Mouse (Mus musculus) limb, embryonic 12.5 days (tissue): ENCODE data around the gene Zbtb20. TPM values are rescaled to one million over a fixed set of nuclear protein-coding genes. Genes with fewer than 3 reads are reported as not detected.

Source experiments
- ATAC-seq: fragments of 200-750 bp; cut with Nextera tagmentation; 2 replicates; pipeline ENCODE4 v1.8.0; 2017; ENCODE audit warnings: low read depth, moderate TSS enrichment; ENCODE audit not compliant: insufficient number of reproducible peaks, insufficient read depth, low FRiP score, low TSS enrichment
- H3K27ac ChIP-seq: fragments of 300-500 bp; sonication (generic); 2 replicates; pipeline ENCODE4 v1.5.1; 2016; ENCODE audit warnings: mild to moderate bottlenecking, moderate library complexity
- H3K27me3 ChIP-seq: fragments of 300-500 bp; sonication (generic); 2 replicates; pipeline ENCODE4 v1.6.1; 2016; ENCODE audit warnings: mild to moderate bottlenecking, moderate library complexity
- H3K36me3 ChIP-seq: fragments of 300-500 bp; sonication (generic); 2 replicates; pipeline ENCODE4 v1.6.1; 2016; ENCODE audit warnings: mild to moderate bottlenecking, moderate library complexity
- H3K4me1 ChIP-seq: fragments of 300-500 bp; sonication (generic); replicated peaks from 2 replicates; pipeline ENCODE4 v1.6.1; 2016
- H3K4me2 ChIP-seq: fragments of 300-500 bp; sonication (generic); 2 replicates; pipeline ENCODE4 v1.6.1; 2016; ENCODE audit warnings: mild to moderate bottlenecking, moderate library complexity
- H3K4me3 ChIP-seq: fragments of 300-500 bp; sonication (generic); replicated peaks from 2 replicates; pipeline ENCODE4 v1.5.1; 2016; ENCODE audit warnings: mild to moderate bottlenecking
- H3K9ac ChIP-seq: fragments of 300-500 bp; sonication (generic); replicated peaks from 2 replicates; pipeline ENCODE4 v1.6.1; 2016; ENCODE audit warnings: mild to moderate bottlenecking, moderate library complexity
- H3K9me3 ChIP-seq: fragments of 300-500 bp; sonication (generic); 2 replicates; pipeline ENCODE4 v1.6.1; 2016; ENCODE audit warnings: mild to moderate bottlenecking, moderate library complexity
- WGBS: fragments of 180-500 bp; shearing (Covaris S2); methylation state at CpG from one replicate; pipeline ENCODE4 v1.1.7; 2016; 5-methylcytosine and 5-hydroxymethylcytosine counted together
- polyA plus RNA-seq: library from polyadenylated mRNA; unstranded; fragments of >200 nt; fragmentation: Nextera tagmentation; extraction: Ambion mirVana; gene quantifications from 2 replicates; pipeline ENCODE4 v1.2.1, GENCODE M21; 2016

The Zbtb20 gene
- polyA plus RNA-seq, 1 experiment from 2014 or later: 18.8 TPM

DNA sequence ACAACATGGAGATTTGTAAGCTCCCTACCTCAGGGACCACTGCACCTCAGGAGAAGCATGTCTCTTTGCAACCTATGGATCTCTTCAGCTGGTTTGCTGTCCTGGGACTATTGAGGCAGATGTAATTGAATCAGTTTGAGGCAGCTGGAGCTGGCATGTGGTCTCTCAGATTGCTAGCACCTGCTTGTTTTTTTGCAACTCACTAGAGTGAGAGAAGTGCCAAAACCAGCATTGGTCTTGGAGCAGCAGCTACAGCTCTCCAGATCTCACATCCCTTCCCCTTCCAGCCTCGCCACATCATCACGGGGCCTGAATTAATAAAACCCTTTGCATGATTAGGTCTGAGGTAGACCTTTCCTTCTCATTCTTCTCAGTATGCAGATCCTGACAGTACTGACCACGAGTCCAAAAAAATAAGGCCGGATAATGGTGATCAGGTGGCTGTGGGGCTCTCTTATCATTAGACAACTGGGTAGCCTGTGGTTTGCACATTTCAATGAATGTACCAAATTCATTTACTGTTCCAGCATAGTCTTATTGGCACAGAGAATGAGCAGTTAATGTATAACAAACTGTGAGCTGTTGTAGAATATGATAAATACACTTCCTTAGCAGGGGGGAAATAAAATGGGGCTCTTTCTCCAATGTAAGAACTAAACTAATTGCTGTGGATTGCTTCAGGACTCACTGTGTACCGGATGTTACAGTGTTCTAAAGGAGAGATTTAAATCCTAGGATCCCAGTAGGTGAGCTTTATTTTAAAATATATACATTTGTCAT is 205.4 kb downstream of the Zbtb20 start:
- ATAC-seq: no peak

DNA sequence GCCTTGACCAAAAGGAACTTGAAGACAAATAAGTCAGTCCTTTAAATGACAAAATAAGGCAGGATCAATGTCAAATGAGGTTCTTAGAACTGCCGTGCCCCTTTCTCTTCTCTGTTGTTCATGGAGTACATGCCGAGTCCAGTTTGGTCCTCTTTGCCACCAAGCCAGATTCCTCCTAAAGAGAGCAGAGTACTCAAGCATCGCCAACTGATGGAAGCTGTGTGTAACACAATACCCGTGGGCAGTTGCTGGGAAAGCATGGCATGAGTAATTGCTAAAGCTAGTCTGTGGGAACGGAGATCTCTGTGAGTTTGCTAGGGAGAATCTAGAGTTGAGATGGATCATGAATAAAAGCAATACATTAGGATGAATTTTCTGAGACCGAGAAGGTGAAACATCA is 206.3 kb downstream of the Zbtb20 start:
- Histone ChIP-seq H3K27ac (no peak overlapping the region), H3K4me3 (no peak overlapping the region), H3K4me2 (no peak overlapping the region), H3K27me3 (no peaks in the 10 kb centered on the region), H3K4me1 (no peaks in the 10 kb centered on the region), H3K36me3 (no peaks in the 10 kb centered on the region), H3K9me3 (no peaks in the 10 kb centered on the region), H3K9ac (no peak overlapping the region)
- 80% methylated on average over 6 of the region's 6 CpGs for WGBS
- no peak for ATAC-seq

More for the DNA sequence above, 205.4 kb downstream of the Zbtb20 start:
- no peak overlapping the region for H3K9ac ChIP-seq
- no peaks in the 10 kb centered on the region for H3K4me1 ChIP-seq
- H3K4me3 ChIP-seq: no peak overlapping the region
- no peak overlapping the region for H3K27ac ChIP-seq
- WGBS: 85% methylated on average over 5 of the region's 5 CpGs
- H3K4me2 ChIP-seq: no peak overlapping the region
- H3K9me3 ChIP-seq: no peaks in the 10 kb centered on the region
- H3K27me3 ChIP-seq: no peaks in the 10 kb centered on the region
- no peaks in the 10 kb centered on the region for H3K36me3 ChIP-seq

DNA sequence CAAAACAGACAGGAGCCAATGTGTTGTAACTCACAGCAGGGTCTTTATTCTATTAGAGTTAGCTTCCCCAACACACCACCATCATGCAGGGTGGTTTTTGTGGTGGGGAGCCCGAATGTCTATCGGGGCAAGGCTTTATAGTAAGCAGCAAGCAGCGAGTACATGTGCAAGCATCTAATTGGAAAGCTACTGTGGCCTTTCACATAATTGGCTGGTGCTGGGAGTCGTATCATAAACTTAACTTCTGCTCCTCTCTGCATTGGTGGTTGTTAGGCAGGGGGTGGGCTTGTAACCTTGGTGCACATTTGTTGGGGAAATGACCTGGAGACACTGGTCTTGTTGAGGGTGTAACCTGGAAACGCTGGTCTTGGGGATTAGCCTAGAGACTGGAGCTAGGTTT is 207.1 kb downstream of the Zbtb20 start:
- Histone ChIP-seq H3K4me1 (no peaks in the 10 kb centered on the region), H3K9ac (no peak overlapping the region), H3K27ac (no peak overlapping the region), H3K9me3 (no peaks in the 10 kb centered on the region), H3K27me3 (no peaks in the 10 kb centered on the region), H3K36me3 (no peaks in the 10 kb centered on the region), H3K4me3 (no peak overlapping the region), H3K4me2 (no peak overlapping the region)
- no peak for ATAC-seq
- WGBS: 67% methylated on average over 5 of the region's 5 CpGs

DNA sequence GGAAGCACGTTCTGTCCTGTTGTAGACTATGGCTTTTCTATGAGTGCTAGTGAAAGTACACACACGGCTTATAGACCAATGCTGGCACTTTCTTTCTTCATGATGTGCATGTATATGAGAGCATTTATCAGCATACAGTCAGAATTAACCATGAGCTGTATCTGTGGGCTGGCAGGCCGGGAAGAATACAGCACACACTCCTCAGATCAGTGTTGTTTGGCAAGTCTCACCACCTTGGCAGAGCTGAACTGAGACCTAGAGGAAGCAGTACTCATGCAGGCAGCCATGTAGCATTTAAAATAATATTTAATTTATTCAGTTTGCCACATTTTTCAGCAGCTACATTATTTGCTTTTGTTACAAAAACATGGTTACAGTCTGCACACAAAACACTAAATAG is 214.5 kb downstream of the Zbtb20 start:
- Histone ChIP-seq H3K27me3 (no peaks in the 10 kb centered on the region), H3K36me3 (no peaks in the 10 kb centered on the region), H3K27ac (no peak overlapping the region), H3K4me2 (no peak overlapping the region), H3K4me1 (no peaks in the 10 kb centered on the region), H3K9me3 (no peaks in the 10 kb centered on the region), H3K4me3 (no peak overlapping the region), H3K9ac (no peak overlapping the region)
- WGBS: 87% methylated on average over 3 of the region's 3 CpGs
- ATAC-seq: no peak

DNA sequence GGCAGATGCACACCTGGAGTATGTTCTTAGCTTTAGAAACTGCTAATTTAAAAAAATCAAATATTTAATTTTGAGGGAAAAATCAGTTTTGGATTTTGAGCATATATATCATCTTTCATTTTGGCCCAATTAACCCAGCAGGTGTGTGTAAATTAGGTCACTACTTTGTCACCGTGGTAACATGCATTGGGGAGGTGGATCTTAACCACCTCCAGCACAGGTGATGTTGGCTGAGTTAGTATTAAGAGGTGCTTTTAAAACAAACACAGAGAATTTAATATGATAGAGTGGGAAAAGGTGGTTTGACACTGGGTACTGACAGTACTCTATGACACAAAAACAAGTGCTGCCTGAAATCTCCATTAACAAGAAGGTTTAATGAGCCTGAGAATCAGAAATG is 218.5 kb downstream of the Zbtb20 start:
- Histone ChIP-seq H3K4me3 (no peak overlapping the region), H3K4me1 (no peaks in the 10 kb centered on the region), H3K27ac (no peak overlapping the region), H3K27me3 (no peaks in the 10 kb centered on the region), H3K36me3 (no peaks in the 10 kb centered on the region), H3K9me3 (no peaks in the 10 kb centered on the region), H3K4me2 (no peak overlapping the region), H3K9ac (no peak overlapping the region)
- no peak for ATAC-seq
- WGBS: 79% methylated on average over 1 of the region's 1 CpGs

DNA sequence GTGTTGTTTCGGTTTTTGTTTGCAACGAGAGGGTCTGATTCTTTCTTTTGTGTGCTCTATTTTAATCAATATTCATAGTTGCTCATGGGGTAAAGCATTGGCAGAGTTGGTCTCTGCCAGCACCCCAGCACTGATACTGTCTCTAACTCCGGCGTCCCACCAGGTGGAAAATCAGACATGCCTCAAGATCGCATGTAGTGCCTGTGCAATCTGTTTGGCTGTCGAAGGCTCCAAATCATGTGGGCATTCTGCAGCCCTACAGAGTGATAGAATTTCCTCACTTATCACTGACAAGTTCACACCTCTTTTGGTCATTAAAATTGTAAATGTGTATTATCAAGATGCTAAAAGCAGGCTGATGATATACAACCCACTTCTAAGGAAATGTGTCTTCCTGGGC is 219.1 kb downstream of the Zbtb20 start:
- WGBS: 78% methylated on average over 6 of the region's 6 CpGs
- H3K4me3 ChIP-seq: no peak overlapping the region
- no peak overlapping the region for H3K27ac ChIP-seq
- H3K36me3 ChIP-seq: no peaks in the 10 kb centered on the region
- H3K27me3 ChIP-seq: no peaks in the 10 kb centered on the region
- H3K4me1 ChIP-seq: no peaks in the 10 kb centered on the region
- H3K4me2 ChIP-seq: no peak overlapping the region
- no peak for ATAC-seq
- H3K9me3 ChIP-seq: no peaks in the 10 kb centered on the region
- no peak overlapping the region for H3K9ac ChIP-seq

DNA sequence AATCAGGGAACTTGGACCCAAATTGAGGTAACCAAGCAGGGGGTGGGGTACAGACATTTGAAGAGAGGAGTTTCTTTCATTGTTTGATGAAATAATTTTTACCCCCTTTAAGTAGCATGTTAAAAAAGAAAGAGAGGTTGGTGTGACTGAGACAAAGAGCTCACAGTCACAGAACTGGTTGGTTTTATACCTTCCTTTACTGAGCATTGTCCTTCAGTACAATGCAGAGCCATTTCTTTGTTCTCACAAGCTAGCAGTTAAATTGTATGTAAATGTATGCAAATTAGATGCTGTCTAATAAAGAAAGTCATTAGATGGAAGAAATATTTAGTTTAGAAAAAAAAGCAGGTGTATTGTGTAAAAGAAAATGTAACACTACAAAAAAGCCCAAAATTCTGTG is 220.4 kb downstream of the Zbtb20 start:
- H3K4me2 ChIP-seq: no peak overlapping the region
- H3K9ac ChIP-seq: no peak overlapping the region
- no peaks in the 10 kb centered on the region for H3K4me1 ChIP-seq
- no peak overlapping the region for H3K27ac ChIP-seq
- H3K36me3 ChIP-seq: no peaks in the 10 kb centered on the region
- no peak overlapping the region for H3K4me3 ChIP-seq
- no peaks in the 10 kb centered on the region for H3K9me3 ChIP-seq
- no peaks in the 10 kb centered on the region for H3K27me3 ChIP-seq
- ATAC-seq: no peak

DNA sequence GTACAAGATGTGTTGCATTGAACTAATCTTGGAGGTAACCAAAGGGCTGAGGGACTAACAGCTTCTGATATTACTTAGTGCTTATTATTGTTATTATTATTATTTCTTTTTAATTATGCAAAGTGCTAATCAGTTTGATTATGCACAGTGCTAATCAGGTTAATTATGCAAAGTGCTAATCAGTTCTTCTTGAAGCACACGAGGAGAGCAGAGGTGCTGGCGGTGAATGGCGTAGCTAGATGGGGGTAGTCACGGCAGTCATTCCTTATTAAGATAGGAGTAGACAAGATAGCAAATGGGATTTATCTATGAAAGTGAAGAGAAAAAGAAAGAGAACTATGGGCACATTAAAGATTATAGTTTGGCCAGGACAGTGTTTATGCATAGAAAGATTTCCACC is 222.5 kb downstream of the Zbtb20 start:
- Histone ChIP-seq H3K4me2 (no peak overlapping the region), H3K36me3 (no peaks in the 10 kb centered on the region), H3K27me3 (no peaks in the 10 kb centered on the region), H3K4me3 (no peak overlapping the region), H3K4me1 (no peaks in the 10 kb centered on the region), H3K9me3 (no peaks in the 10 kb centered on the region), H3K9ac (no peak overlapping the region), H3K27ac (no peak overlapping the region)
- ATAC-seq: no peak
- 93% methylated on average over 4 of the region's 4 CpGs for WGBS

DNA sequence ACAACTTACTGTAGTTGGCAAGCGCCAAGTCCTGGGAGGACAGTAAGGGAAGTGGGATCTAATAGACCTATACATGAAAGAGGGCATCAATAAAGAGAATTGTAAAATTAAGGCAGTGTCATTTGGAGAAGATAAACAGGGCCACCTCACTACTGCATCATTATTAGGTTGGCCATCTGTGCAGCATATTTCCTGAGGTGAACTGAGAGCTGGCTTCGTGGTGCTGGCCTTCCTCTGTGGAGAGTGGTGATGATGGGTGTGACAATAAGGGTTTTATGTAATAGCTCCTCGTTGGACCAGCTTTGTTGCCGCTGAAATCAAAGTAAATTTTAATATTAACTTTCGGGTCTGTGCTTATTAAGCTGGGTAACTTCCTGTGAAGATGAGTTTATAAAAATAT is 223.0 kb downstream of the Zbtb20 start:
- Histone ChIP-seq H3K27me3 (no peaks in the 10 kb centered on the region), H3K4me1 (no peaks in the 10 kb centered on the region), H3K27ac (no peak overlapping the region), H3K4me3 (no peak overlapping the region), H3K4me2 (no peak overlapping the region), H3K9me3 (no peaks in the 10 kb centered on the region), H3K36me3 (no peaks in the 10 kb centered on the region), H3K9ac (no peak overlapping the region)
- ATAC-seq: no peak
- 76% methylated on average over 5 of the region's 5 CpGs for WGBS

DNA sequence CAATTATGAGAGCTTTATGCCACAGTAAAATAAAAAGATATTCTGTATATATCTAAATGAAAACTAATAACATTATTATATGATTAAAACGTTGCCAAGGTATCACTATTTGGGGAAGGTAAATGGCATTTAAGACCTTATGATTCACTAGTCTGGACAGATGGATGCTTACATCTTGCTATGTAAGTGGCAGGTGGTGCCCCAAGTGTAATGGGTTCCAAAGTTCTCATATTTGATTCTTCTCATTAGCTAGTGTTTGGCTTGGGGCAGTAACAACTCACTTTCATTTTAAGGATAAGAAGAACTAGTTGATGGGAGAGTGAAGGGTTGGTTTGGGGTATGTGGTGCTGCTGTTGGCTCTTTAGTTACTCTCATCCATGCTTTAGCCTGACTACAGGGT is 235.6 kb downstream of the Zbtb20 start:
- no peak overlapping the region for H3K27ac ChIP-seq

DNA sequence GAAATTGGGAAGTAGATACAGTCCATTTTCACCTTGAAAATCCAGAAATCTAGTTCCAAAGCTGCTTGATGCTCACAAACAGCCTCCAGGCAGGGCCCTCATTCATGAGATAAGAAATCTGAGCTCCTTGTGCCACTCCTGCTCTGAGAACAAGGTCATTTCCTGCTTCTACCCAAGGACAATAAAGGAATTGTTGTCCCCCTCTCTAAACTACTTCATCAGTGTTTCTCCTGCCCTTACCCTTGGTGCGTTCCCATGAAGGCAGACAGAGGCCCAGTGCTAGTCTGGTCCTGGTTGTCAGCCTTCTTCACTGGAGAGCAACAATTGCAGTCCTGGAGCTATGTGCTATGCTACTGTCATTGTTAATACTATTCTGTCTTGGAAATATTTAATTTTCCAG is 238.3 kb downstream of the Zbtb20 start:
- no peak for ATAC-seq
- 58% methylated on average over 1 of the region's 1 CpGs for WGBS
- Histone ChIP-seq H3K27ac (no peak overlapping the region), H3K4me1 (no peaks in the 10 kb centered on the region), H3K4me2 (no peak overlapping the region), H3K27me3 (no peaks in the 10 kb centered on the region), H3K9me3 (no peaks in the 10 kb centered on the region), H3K36me3 (no peaks in the 10 kb centered on the region), H3K9ac (no peak overlapping the region), H3K4me3 (no peak overlapping the region)

More for the DNA sequence above, 235.6 kb downstream of the Zbtb20 start:
- ATAC-seq: no peak
- Histone ChIP-seq H3K9me3 (no peaks in the 10 kb centered on the region), H3K4me1 (no peaks in the 10 kb centered on the region), H3K9ac (no peak overlapping the region), H3K27me3 (no peaks in the 10 kb centered on the region), H3K4me3 (no peak overlapping the region), H3K36me3 (no peaks in the 10 kb centered on the region), H3K4me2 (no peak overlapping the region)
- 70% methylated on average over 1 of the region's 1 CpGs for WGBS

DNA sequence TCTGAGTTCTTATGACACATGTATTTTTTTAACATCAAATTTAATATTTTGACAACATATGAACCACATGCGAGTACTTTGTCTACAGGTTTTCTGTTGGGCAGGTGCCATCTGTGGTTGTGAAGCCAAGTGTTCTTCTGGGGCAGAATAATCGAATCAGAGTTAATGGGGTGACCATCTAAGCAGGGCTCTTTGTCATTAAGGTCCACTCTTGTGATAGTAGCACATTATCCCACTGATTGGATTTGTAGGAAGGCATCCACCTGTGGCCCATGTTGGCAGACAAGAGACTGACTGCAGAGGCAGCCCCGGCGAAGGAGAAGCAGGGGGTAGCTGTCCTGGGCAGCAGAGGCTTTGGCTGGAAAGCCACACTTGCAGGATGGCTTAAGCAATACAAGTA is 254.3 kb downstream of the Zbtb20 start:
- Histone ChIP-seq H3K4me3 (no peak overlapping the region), H3K9me3 (no peaks in the 10 kb centered on the region), H3K36me3 (no peaks in the 10 kb centered on the region), H3K9ac (no peak overlapping the region), H3K4me1 (peaks cover 13% of the 10 kb centered on the region; the same call in 1 of the 2 replicates), H3K27me3 (no peaks in the 10 kb centered on the region), H3K27ac (0 out of 2 replicates have a peak overlapping the region, but pooled peaks have one; percentile 29), H3K4me2 (no peak overlapping the region)
- 81% methylated on average over 4 of the region's 4 CpGs for WGBS
- ATAC-seq: no peak
